Mouse (Mus musculus) left cerebral cortex, adult 9 months (tissue): ENCODE measurements around the gene Epha2.

ENCODE experiments used
- DNase-seq, 2 experiments: peaks; one replicate each; pipeline ENCODE4 v3.0.0; 2022; ENCODE audit warnings: low spot score in 2 of 2

The Epha2 gene

GRCm38 (mm10) chr4:141279783-141280182 lies 21.3 kb upstream of the Epha2 start:
- DNase-seq, result no peak

- DNase-seq, result no peak
These were observed 20.6 kb upstream of the Epha2 start for GRCm38 (mm10) chr4:141280471-141280870.

GRCm38 (mm10) chr4:141281153-141281552 lies 19.9 kb upstream of the Epha2 start:
- no peak for DNase-seq

- DNase-seq, result no peak
These were observed 19.5 kb upstream of the Epha2 start for GRCm38 (mm10) chr4:141281578-141281977.

- DNase-seq, result no peak
These were observed 19.0 kb upstream of the Epha2 start for GRCm38 (mm10) chr4:141282087-141282486.

- DNase-seq, result no peak
These were observed 18.4 kb upstream of the Epha2 start for GRCm38 (mm10) chr4:141282623-141283022.

GRCm38 (mm10) chr4:141283176-141283878 lies 17.7 kb upstream of the Epha2 start:
- DNase-seq, result no peak

GRCm38 (mm10) chr4:141283879-141284411 lies 17.1 kb upstream of the Epha2 start:
- DNase-seq, result no peak

- DNase-seq, result no peak
These were observed 16.6 kb upstream of the Epha2 start for GRCm38 (mm10) chr4:141284486-141284885.

- no peak for DNase-seq
These were observed 15.9 kb upstream of the Epha2 start for GRCm38 (mm10) chr4:141285128-141285527.

- DNase-seq, result no peak
These were observed 14.1 kb upstream of the Epha2 start for GRCm38 (mm10) chr4:141286860-141287517.

GRCm38 (mm10) chr4:141287518-141288004 lies 13.5 kb upstream of the Epha2 start:
- no peak for DNase-seq

- DNase-seq, result no peak
These were observed 12.9 kb upstream of the Epha2 start for GRCm38 (mm10) chr4:141288152-141288551.

- no peak for DNase-seq
These were observed 9.3 kb upstream of the Epha2 start for GRCm38 (mm10) chr4:141291571-141292375.

GRCm38 (mm10) chr4:141295774-141296186 lies 5.3 kb upstream of the Epha2 start:
- no peak for DNase-seq

- DNase-seq, result no peak
These were observed 3.1 kb upstream of the Epha2 start for GRCm38 (mm10) chr4:141297934-141298333.

- no peak for DNase-seq
These were observed 1.7 kb upstream of the Epha2 start for GRCm38 (mm10) chr4:141299356-141299755.

- DNase-seq, result no peak
These were observed 844 bp upstream of the Epha2 start for GRCm38 (mm10) chr4:141300196-141300595.

- DNase-seq, result no peak
These were observed 769 bp downstream of the Epha2 start for GRCm38 (mm10) chr4:141301591-141302427.

- DNase-seq, result no peak
These were observed 1.7 kb downstream of the Epha2 start for GRCm38 (mm10) chr4:141302428-141303401.
